Mouse (Mus musculus) myocyte (in vitro differentiated cells): Measurements from ENCODE around the gene Cbs.

Experiments used
- CEBPB ChIP-seq: IDR thresholded peaks from 2 replicates; pipeline ENCODE4 v1.6.1; 2011; ENCODE audit warnings: mild to moderate bottlenecking, moderate library complexity; ENCODE audit not compliant: poor library complexity, insufficient read depth, severe bottlenecking
- E2F4 ChIP-seq: IDR thresholded peaks from one replicate; pipeline ENCODE4 v1.6.1; 2011; ENCODE audit warnings: mild to moderate bottlenecking, control low read depth, moderate library complexity; ENCODE audit not compliant: insufficient read depth
- MAX ChIP-seq: IDR thresholded peaks from one replicate; pipeline ENCODE4 v1.6.1; 2011; ENCODE audit warnings: low read depth, mild to moderate bottlenecking, control low read depth
- MYOD1 ChIP-seq, 3 experiments: IDR thresholded peaks; one replicate each; pipeline ENCODE4 v1.6.1; 2011; ENCODE audit warnings: control low read depth in 2 of 3, low read depth in 2 of 3, mild to moderate bottlenecking in 2 of 3, moderate library complexity in 1 of 3; ENCODE audit not compliant: insufficient read length in 2 of 3, control insufficient read depth in 1 of 3
- MYOG ChIP-seq, 3 experiments: IDR thresholded peaks; one replicate each; pipeline ENCODE4 v1.6.1; 2011; ENCODE audit warnings: control low read depth in 2 of 3, low read depth in 2 of 3, mild to moderate bottlenecking in 2 of 3; ENCODE audit not compliant: insufficient read length in 2 of 3, control insufficient read depth in 1 of 3, insufficient read depth in 1 of 3
- POLR2A ChIP-seq: IDR thresholded peaks from one replicate; pipeline ENCODE4 v1.6.1; 2011; ENCODE audit warnings: low read depth, mild to moderate bottlenecking, control low read depth, moderate library complexity; ENCODE audit not compliant: insufficient read length
- POLR2AphosphoS2 ChIP-seq: IDR thresholded peaks from one replicate; pipeline ENCODE4 v1.6.1; 2011; ENCODE audit warnings: low read depth, control low read depth; ENCODE audit not compliant: insufficient read length
- REST ChIP-seq: IDR thresholded peaks from one replicate; pipeline ENCODE4 v1.6.1; 2011; ENCODE audit warnings: mild to moderate bottlenecking, control low read depth, moderate library complexity; ENCODE audit not compliant: insufficient read depth, insufficient read length
- TCF12 ChIP-seq: IDR thresholded peaks from one replicate; pipeline ENCODE4 v1.6.1; 2011; ENCODE audit warnings: mild to moderate bottlenecking, control low read depth; ENCODE audit not compliant: poor library complexity, insufficient read depth, severe bottlenecking
- USF1 ChIP-seq: IDR thresholded peaks from one replicate; pipeline ENCODE4 v1.6.1; 2011; ENCODE audit warnings: low read depth, mild to moderate bottlenecking, control low read depth, moderate library complexity

DNA sequence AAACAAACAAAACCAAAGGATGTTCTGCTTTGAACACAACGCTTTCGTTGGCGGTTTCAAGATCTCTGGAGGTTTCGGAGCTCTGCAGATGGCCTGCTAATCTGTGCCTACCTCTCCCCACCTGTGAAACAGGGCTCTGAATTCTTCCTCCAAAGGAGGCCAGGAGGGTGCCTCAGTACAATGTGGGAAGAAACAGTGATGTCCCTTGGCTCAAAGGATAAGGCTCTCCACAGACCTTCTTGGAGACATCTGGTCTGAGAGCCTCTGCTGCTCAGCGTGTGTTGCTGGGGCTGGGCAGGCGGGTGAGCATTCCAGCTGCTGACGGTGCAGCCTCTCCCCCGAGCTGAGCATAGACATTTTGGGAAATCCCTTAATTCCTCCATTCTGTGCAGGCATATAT, 40.5 kb upstream of the Cbs start, which contains the start of gene Cryaa:
- TF ChIP-seq CEBPB (no peak), POLR2A (no peak), USF1 (no peak), MYOD1 (IDR thresholded peaks at IDR 0.05; ENCODE audit: control insufficient read depth in 1 of 3, insufficient read length in 2 of 3, low read depth in 2 of 3) (no peak), MAX (no peak), REST (no peak), MYOG (IDR thresholded peaks at IDR 0.05; ENCODE audit: control insufficient read depth in 1 of 3, insufficient read depth in 1 of 3, insufficient read length in 2 of 3, low read depth in 2 of 3) (no peak), E2F4 (no peak), TCF12 (no peak), POLR2AphosphoS2 (no peak)
